Mouse (Mus musculus): ENCODE results near the gene Gm20538. TPM values are rescaled to one million over a fixed set of nuclear protein-coding genes. Genes with fewer than 3 reads are reported as not detected.

Gm20538 gene
- total and polyA plus RNA-seq, 3 experiments: not detected

GRCm38 (mm10) chr19:44498936-44499335, 53.7 kb downstream of the Gm20538 start:
- no peak for DNase-seq (ENCODE audit: low read depth, low spot score)

GRCm38 (mm10) chr19:44496941-44497340, 55.7 kb downstream of the Gm20538 start:
- no peaks in the 10 kb centered on the region; a peak in 1 of 4 replicates for H3K36me3 ChIP-seq (ENCODE audit: control insufficient read depth in 1 of 2, insufficient read depth in 2 of 2, low read length in 2 of 2)
- H3K9ac ChIP-seq (ENCODE audit: control insufficient read depth, low read depth, low read length, poor library complexity, severe bottlenecking): no peak overlapping the region
- TF ChIP-seq HCFC1 (IDR thresholded peaks at IDR 0.05; ENCODE audit: low read depth, low read length) (no peak), POLR2A (IDR thresholded peaks at IDR 0.05; ENCODE audit: control insufficient read depth in 1 of 2, insufficient read depth in 1 of 2, low read depth in 1 of 2, low read length in 2 of 2, poor library complexity in 1 of 2) (no peak), USF2 (IDR thresholded peaks at IDR 0.05; ENCODE audit: borderline replicate concordance in 1 of 2, insufficient read depth in 1 of 2, low read depth in 1 of 2, low read length in 2 of 2) (no peak), KAT2A (conservative IDR thresholded peaks at IDR 0.05; ENCODE audit: low read depth, low read length) (no peak), SMC3 (IDR thresholded peaks at IDR 0.05; ENCODE audit: low read depth, low read length) (no peak), E2F4 (IDR thresholded peaks at IDR 0.05; ENCODE audit: borderline replicate concordance, low read depth, low read length) (no peak), ETS1 (IDR thresholded peaks at IDR 0.05; ENCODE audit: low read depth, low read length) (no peak), TAL1 (IDR thresholded peaks at IDR 0.05; ENCODE audit: low read length) (no peak), NRF1 (IDR thresholded peaks at IDR 0.05; ENCODE audit: insufficient read depth, low read depth, low read length, poor library complexity, severe bottlenecking) (no peak), BHLHE40 (IDR thresholded peaks at IDR 0.05; ENCODE audit: borderline replicate concordance, low read depth, low read length) (no peak), CHD2 (IDR thresholded peaks at IDR 0.05; ENCODE audit: low read length) (no peak), MYB (IDR thresholded peaks at IDR 0.05; ENCODE audit: low read depth, low read length) (no peak), ZMIZ1 (IDR thresholded peaks at IDR 0.05; ENCODE audit: low read depth, low read length) (no peak), MAX (IDR thresholded peaks at IDR 0.05; ENCODE audit: low read length) (no peak), ZKSCAN1 (IDR thresholded peaks at IDR 0.05; ENCODE audit: low read depth, low read length) (no peak), MAZ (IDR thresholded peaks at IDR 0.05; ENCODE audit: low read depth, low read length) (no peak), NELFE (IDR thresholded peaks at IDR 0.05; ENCODE audit: low read depth, low read length) (no peak), UBTF (IDR thresholded peaks at IDR 0.05; ENCODE audit: borderline replicate concordance, insufficient read depth, low read depth, low read length) (no peak), MYC (IDR thresholded peaks at IDR 0.05; ENCODE audit: low read depth, low read length) (no peak)
- no peaks in the 10 kb centered on the region for H3K9me3 ChIP-seq (replicated peaks; ENCODE audit: insufficient read depth, low read length)
- no peak overlapping the region for H3K27ac ChIP-seq (ENCODE audit: control insufficient read depth, low read depth, low read length)
- H3K4me1 ChIP-seq (ENCODE audit: control insufficient read depth in 1 of 2, insufficient read depth in 2 of 2, low read length in 2 of 2): peaks cover 0 to 4% of the 10 kb centered on the region in 2 experiments; a peak in 1 of 4 replicates
- no peak for DNase-seq (ENCODE audit: low read depth, low spot score)
- peaks cover 14 to 17% of the 10 kb centered on the region in 2 experiments for H3K27me3 ChIP-seq (ENCODE audit: control insufficient read depth in 1 of 2, insufficient read depth in 2 of 2, low read length in 2 of 2)
- H3K79me2 ChIP-seq (ENCODE audit: control insufficient read depth, insufficient read depth, low read length, poor library complexity): no peaks in the 10 kb centered on the region
- H3K4me3 ChIP-seq (ENCODE audit: control insufficient read depth in 1 of 2, insufficient read depth in 1 of 2, low read depth in 2 of 2, low read length in 2 of 2): no peak overlapping the region

More at GRCm38 (mm10) chr19:44498936-44499335, 53.7 kb downstream of the Gm20538 start:
- no peak overlapping the region for H3K27ac ChIP-seq (ENCODE audit: control insufficient read depth, low read depth, low read length)
- H3K79me2 ChIP-seq (ENCODE audit: control insufficient read depth, insufficient read depth, low read length, poor library complexity): no peaks in the 10 kb centered on the region
- H3K9ac ChIP-seq (ENCODE audit: control insufficient read depth, low read depth, low read length, poor library complexity, severe bottlenecking): no peak overlapping the region
- H3K9me3 ChIP-seq (replicated peaks; ENCODE audit: insufficient read depth, low read length): no peaks in the 10 kb centered on the region
- H3K4me1 ChIP-seq (ENCODE audit: control insufficient read depth in 1 of 2, insufficient read depth in 2 of 2, low read length in 2 of 2): peaks cover 0 to 4% of the 10 kb centered on the region in 2 experiments; a peak in 1 of 4 replicates
- H3K27me3 ChIP-seq (ENCODE audit: control insufficient read depth in 1 of 2, insufficient read depth in 2 of 2, low read length in 2 of 2): peaks cover 14 to 19% of the 10 kb centered on the region in 2 experiments
- H3K36me3 ChIP-seq (ENCODE audit: control insufficient read depth in 1 of 2, insufficient read depth in 2 of 2, low read length in 2 of 2): no peaks in the 10 kb centered on the region; a peak in 1 of 4 replicates
- H3K4me3 ChIP-seq (ENCODE audit: control insufficient read depth in 1 of 2, insufficient read depth in 1 of 2, low read depth in 2 of 2, low read length in 2 of 2): no peak overlapping the region
- no peak for TF ChIP-seq NRF1 (IDR thresholded peaks at IDR 0.05; ENCODE audit: insufficient read depth, low read depth, low read length, poor library complexity, severe bottlenecking)
- no peak for TF ChIP-seq ZC3H11A (IDR thresholded peaks at IDR 0.05; ENCODE audit: low read depth, low read length)
- no peak for TF ChIP-seq TCF12 (IDR thresholded peaks at IDR 0.05; ENCODE audit: low read depth, low read length)
- TF ChIP-seq ZKSCAN1 (IDR thresholded peaks at IDR 0.05; ENCODE audit: low read depth, low read length): no peak
- no peak for TF ChIP-seq MAZ (IDR thresholded peaks at IDR 0.05; ENCODE audit: low read depth, low read length)
- TF ChIP-seq MEF2A (IDR thresholded peaks at IDR 0.05; ENCODE audit: extremely low read depth, insufficient replicate concordance, low read depth, low read length, poor library complexity, severe bottlenecking): no peak
- TF ChIP-seq CTCF (IDR thresholded peaks at IDR 0.05 in 2 of 3, conservative IDR thresholded peaks at IDR 0.05 in 1 of 3; ENCODE audit: control insufficient read depth in 1 of 3, insufficient read depth in 1 of 3, low read depth in 2 of 3, low read length in 3 of 3, poor library complexity in 1 of 3, severe bottlenecking in 1 of 3): no peak
- TF ChIP-seq POLR2A (IDR thresholded peaks at IDR 0.05; ENCODE audit: control insufficient read depth in 1 of 2, insufficient read depth in 1 of 2, low read depth in 1 of 2, low read length in 2 of 2, poor library complexity in 1 of 2): no peak
- TF ChIP-seq GABPA (IDR thresholded peaks at IDR 0.05; ENCODE audit: low read depth, low read length): no peak
- TF ChIP-seq RCOR1 (IDR thresholded peaks at IDR 0.05; ENCODE audit: low read depth, low read length): no peak
- no peak for TF ChIP-seq ELF1 (IDR thresholded peaks at IDR 0.05; ENCODE audit: low read depth, low read length)
- TF ChIP-seq ZNF384 (IDR thresholded peaks at IDR 0.05; ENCODE audit: low read depth, low read length): no peak
- no peak for TF ChIP-seq JUND (IDR thresholded peaks at IDR 0.05; ENCODE audit: low read depth, low read length)
- no peak for TF ChIP-seq CHD2 (IDR thresholded peaks at IDR 0.05; ENCODE audit: low read length)

Data from MEL (cell line).